Mouse (Mus musculus): Measurements from ENCODE around the gene Metap1d. TPM values are rescaled to one million over a fixed set of nuclear protein-coding genes. Genes with fewer than 3 reads are reported as not detected.
A peak's percentile ranks its signal among the peaks of the same experiment; 100 is the strongest.

Metap1d gene
- polyA plus RNA-seq, 1 experiment: 3.5 TPM

DNA sequence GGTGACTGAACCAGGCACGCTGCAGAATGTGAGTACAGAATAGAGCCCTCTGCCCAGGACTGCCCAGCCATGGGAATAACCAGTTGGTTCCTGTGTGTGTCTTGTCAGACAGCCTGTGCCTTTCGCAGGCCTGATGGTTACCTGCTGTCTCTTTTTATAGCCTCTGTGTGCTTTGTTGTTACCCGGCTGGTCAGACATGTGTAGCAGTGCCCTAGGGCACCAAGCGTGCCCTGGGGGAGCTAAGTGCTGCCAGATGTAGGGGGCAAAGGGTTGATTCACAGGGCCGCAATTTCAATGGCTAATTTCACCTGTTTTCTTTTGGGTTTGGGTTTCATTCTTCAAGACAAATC, 30.6 kb downstream of the Metap1d start:
- Histone ChIP-seq H3K36me3 (replicated peaks; ENCODE audit: low read length) (no peaks in the 10 kb centered on the region), H3K4me3 (replicated peaks) (no peak overlapping the region), H3K9me3 (peaks cover 10% of the 10 kb centered on the region; the same call in 1 of the 2 replicates), H3K27me3 (replicated peaks) (no peaks in the 10 kb centered on the region), H3K4me1 (no peaks in the 10 kb centered on the region)
- TF ChIP-seq GATA1 (IDR thresholded peaks at IDR 0.05; ENCODE audit: borderline replicate concordance, low read length) (no peak), FLI1 (IDR thresholded peaks at IDR 0.05; ENCODE audit: low read length) (no peak)

GRCm38 (mm10) chr2:71491295-71491694, 38.2 kb downstream of the Metap1d start:
- no peak overlapping the region for H3K4me3 ChIP-seq (replicated peaks)
- H3K9me3 ChIP-seq: no peaks in the 10 kb centered on the region
- H3K4me1 ChIP-seq: peaks cover 9% of the 10 kb centered on the region
- H3K27me3 ChIP-seq (replicated peaks): no peaks in the 10 kb centered on the region
- H3K36me3 ChIP-seq (replicated peaks; ENCODE audit: low read length): no peaks in the 10 kb centered on the region
- TF ChIP-seq GATA1 (IDR thresholded peaks at IDR 0.05; ENCODE audit: borderline replicate concordance, low read length) (no peak), FLI1 (IDR thresholded peaks at IDR 0.05; ENCODE audit: low read length) (no peak)

GRCm38 (mm10) chr2:71493161-71493683, 40.1 kb downstream of the Metap1d start:
- Histone ChIP-seq H3K9me3 (no peaks in the 10 kb centered on the region), H3K36me3 (replicated peaks; ENCODE audit: low read length) (no peaks in the 10 kb centered on the region)
- TF ChIP-seq FLI1 (IDR thresholded peaks at IDR 0.05; ENCODE audit: low read length): no peak
- TF ChIP-seq GATA1 (IDR thresholded peaks at IDR 0.05; ENCODE audit: borderline replicate concordance, low read length): no peak

DNA sequence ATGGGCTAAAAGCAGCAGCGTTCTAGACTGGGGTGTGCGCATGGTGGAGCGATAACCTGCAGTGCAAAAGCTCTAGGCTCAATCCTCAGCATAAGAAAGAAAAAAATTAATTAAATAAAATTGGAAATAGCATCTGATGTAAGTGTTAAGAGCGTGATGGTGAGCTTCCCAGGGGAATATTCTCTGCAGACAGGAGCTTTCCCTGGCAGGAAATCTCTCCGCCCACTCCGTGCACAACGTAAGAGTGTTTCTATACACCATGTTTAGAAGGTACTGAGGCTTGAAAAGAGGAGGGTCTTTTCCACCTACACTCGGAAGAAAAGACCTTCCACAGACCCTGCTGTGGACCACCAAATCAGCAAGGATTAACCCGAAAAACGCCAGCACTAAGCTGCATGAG, 41.4 kb downstream of the Metap1d start:
- Histone ChIP-seq H3K36me3 (replicated peaks; ENCODE audit: low read length) (no peaks in the 10 kb centered on the region), H3K4me3 (replicated peaks) (no peak overlapping the region), H3K9me3 (no peaks in the 10 kb centered on the region), H3K27me3 (replicated peaks) (no peaks in the 10 kb centered on the region), H3K4me1 (peaks cover 9% of the 10 kb centered on the region)
- TF ChIP-seq FLI1 (IDR thresholded peaks at IDR 0.05; ENCODE audit: low read length) (no peak), GATA1 (IDR thresholded peaks at IDR 0.05; ENCODE audit: borderline replicate concordance, low read length) (no peak)

More at GRCm38 (mm10) chr2:71493161-71493683, 40.1 kb downstream of the Metap1d start:
- H3K4me3 ChIP-seq (replicated peaks): peak overlapping the region; percentile 38
- H3K4me1 ChIP-seq: peaks cover 9% of the 10 kb centered on the region
- no peaks in the 10 kb centered on the region for H3K27me3 ChIP-seq (replicated peaks)

- H3K4me3 ChIP-seq (replicated peaks): no peak overlapping the region
- no peaks in the 10 kb centered on the region for H3K27me3 ChIP-seq (replicated peaks)
- no peaks in the 10 kb centered on the region for H3K9me3 ChIP-seq
- TF ChIP-seq FLI1 (IDR thresholded peaks at IDR 0.05; ENCODE audit: low read length) (no peak), GATA1 (IDR thresholded peaks at IDR 0.05; ENCODE audit: borderline replicate concordance, low read length) (no peak)
- H3K4me1 ChIP-seq: peaks cover 9% of the 10 kb centered on the region
- H3K36me3 ChIP-seq (replicated peaks; ENCODE audit: low read length): no peaks in the 10 kb centered on the region
These were observed 41.9 kb downstream of the Metap1d start for GRCm38 (mm10) chr2:71494971-71495370.

DNA sequence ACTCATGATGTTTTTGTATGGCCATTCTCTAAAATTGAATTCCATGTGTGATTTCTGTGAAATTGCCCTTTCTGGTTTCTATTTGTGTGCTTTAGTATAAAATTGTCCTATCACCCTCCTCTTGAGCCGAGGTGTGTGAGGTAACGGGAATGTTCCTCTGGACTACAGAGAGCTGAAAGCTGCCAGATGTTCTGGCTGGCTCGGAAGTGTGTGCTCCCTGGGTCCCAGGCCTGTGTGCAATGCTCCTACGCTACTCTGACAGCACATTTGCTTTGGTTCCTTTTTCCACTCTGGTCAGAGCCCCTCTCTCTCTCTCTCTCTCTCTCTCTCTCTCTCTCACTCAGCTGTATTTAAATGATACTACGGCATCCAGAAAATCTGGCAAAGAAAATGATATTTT, 44.1 kb downstream of the Metap1d start:
- H3K9me3 ChIP-seq: no peaks in the 10 kb centered on the region
- no peak overlapping the region for H3K4me3 ChIP-seq (replicated peaks)
- H3K27me3 ChIP-seq (replicated peaks): no peaks in the 10 kb centered on the region
- TF ChIP-seq GATA1 (IDR thresholded peaks at IDR 0.05; ENCODE audit: borderline replicate concordance, low read length) (no peak), FLI1 (IDR thresholded peaks at IDR 0.05; ENCODE audit: low read length) (no peak)
- H3K4me1 ChIP-seq: peaks cover 9% of the 10 kb centered on the region
- no peaks in the 10 kb centered on the region for H3K36me3 ChIP-seq (replicated peaks; ENCODE audit: low read length)

- Histone ChIP-seq H3K4me1 (no peaks in the 10 kb centered on the region), H3K9me3 (no peaks in the 10 kb centered on the region), H3K27me3 (replicated peaks) (no peaks in the 10 kb centered on the region), H3K36me3 (replicated peaks; ENCODE audit: low read length) (no peaks in the 10 kb centered on the region), H3K4me3 (replicated peaks) (no peak overlapping the region)
- TF ChIP-seq GATA1 (IDR thresholded peaks at IDR 0.05; ENCODE audit: borderline replicate concordance, low read length) (no peak), FLI1 (IDR thresholded peaks at IDR 0.05; ENCODE audit: low read length) (no peak)
These were observed 46.5 kb downstream of the Metap1d start for GRCm38 (mm10) chr2:71499276-71500230.

DNA sequence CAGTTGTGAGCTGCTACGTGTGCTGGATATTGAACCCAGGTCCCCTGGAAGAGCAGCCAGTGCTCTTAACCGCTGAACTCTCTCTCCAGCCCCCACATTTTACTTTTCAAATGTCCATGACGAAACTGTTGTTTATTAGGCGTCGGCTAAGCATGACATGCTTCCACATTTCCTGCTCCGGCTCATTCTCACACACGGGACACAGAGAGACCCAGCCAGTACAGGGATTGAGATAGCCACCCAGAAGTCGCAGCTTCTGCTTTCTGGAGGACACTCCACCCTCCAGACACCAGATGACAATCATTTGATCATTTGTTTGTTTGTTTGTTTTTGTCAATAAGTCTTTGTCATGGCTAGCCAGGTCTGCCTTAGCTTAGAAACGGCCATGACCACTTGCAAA, 51.8 kb downstream of the Metap1d start:
- TF ChIP-seq FLI1 (IDR thresholded peaks at IDR 0.05; ENCODE audit: low read length) (no peak), GATA1 (IDR thresholded peaks at IDR 0.05; ENCODE audit: borderline replicate concordance, low read length) (no peak)
- Histone ChIP-seq H3K36me3 (replicated peaks; ENCODE audit: low read length) (no peaks in the 10 kb centered on the region), H3K9me3 (no peaks in the 10 kb centered on the region), H3K4me1 (no peaks in the 10 kb centered on the region), H3K27me3 (replicated peaks) (peaks cover 5% of the 10 kb centered on the region), H3K4me3 (replicated peaks) (no peak overlapping the region)

- TF ChIP-seq GATA1 (IDR thresholded peaks at IDR 0.05; ENCODE audit: borderline replicate concordance, low read length) (no peak), FLI1 (IDR thresholded peaks at IDR 0.05; ENCODE audit: low read length) (no peak)
- no peaks in the 10 kb centered on the region for H3K9me3 ChIP-seq
- peaks cover 3% of the 10 kb centered on the region for H3K27me3 ChIP-seq (replicated peaks)
- no peaks in the 10 kb centered on the region for H3K4me1 ChIP-seq
- no peak overlapping the region for H3K4me3 ChIP-seq (replicated peaks)
- H3K36me3 ChIP-seq (replicated peaks; ENCODE audit: low read length): peaks cover 12% of the 10 kb centered on the region
These were observed 58.1 kb downstream of the Metap1d start for GRCm38 (mm10) chr2:71511209-71511608.

DNA sequence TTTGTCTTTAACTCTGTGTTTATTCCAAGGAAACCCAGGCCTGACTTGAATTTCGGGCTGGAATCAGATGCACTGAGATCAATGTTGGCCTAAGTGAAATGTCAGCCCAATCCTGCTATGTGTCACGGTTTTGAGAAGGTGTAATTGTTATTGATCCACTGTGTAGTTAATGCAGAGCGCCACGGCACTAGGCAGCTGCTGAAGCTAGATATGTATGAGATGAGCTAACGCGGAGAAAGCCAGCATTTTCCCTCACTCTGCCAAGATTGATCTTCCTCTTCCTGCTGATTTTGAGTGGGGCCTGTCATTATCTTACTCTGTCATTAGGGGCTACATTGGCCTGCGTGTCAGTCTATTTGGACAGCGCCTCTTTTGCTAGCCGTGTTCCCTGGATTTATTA, 59.2 kb downstream of the Metap1d start:
- H3K4me1 ChIP-seq: no peaks in the 10 kb centered on the region
- peaks cover 3% of the 10 kb centered on the region for H3K27me3 ChIP-seq (replicated peaks)
- H3K36me3 ChIP-seq (replicated peaks; ENCODE audit: low read length): peaks cover 12% of the 10 kb centered on the region
- no peak overlapping the region for H3K4me3 ChIP-seq (replicated peaks)
- TF ChIP-seq GATA1 (IDR thresholded peaks at IDR 0.05; ENCODE audit: borderline replicate concordance, low read length) (no peak), FLI1 (IDR thresholded peaks at IDR 0.05; ENCODE audit: low read length) (no peak)
- H3K9me3 ChIP-seq: no peaks in the 10 kb centered on the region
